Mouse (Mus musculus): ENCODE results near the gene Ilkap. TPM values are rescaled to one million over a fixed set of nuclear protein-coding genes. Genes with fewer than 3 reads are reported as not detected.

Gene Ilkap
- polyA plus RNA-seq, 1 experiment from 2014 or later: 133 TPM

GRCm38 (mm10) chr1:91325488-91326042, 73.0 kb downstream of the Ilkap start:
- Histone ChIP-seq H3K9me3 (ENCODE audit: control insufficient read depth, low read length) (no peaks in the 10 kb centered on the region), H3K9ac (ENCODE audit: low read length) (no peak overlapping the region), H3K4me3 (ENCODE audit: low read length) (no peak overlapping the region), H3K4me1 (replicated peaks; ENCODE audit: control insufficient read depth, insufficient read depth, low read length) (no peaks in the 10 kb centered on the region), H3K36me3 (ENCODE audit: control insufficient read depth, insufficient read depth, low read length) (no peaks in the 10 kb centered on the region), H3K4me2 (ENCODE audit: low read depth, low read length) (no peak overlapping the region), H3K27me3 (ENCODE audit: control insufficient read depth, insufficient read depth, low read depth, low read length) (no peaks in the 10 kb centered on the region), H3K27ac (ENCODE audit: low read length) (no peak overlapping the region)
- no peak for ATAC-seq (ENCODE audit: low read depth)
- WGBS: 72% methylated on average over 4 of the region's 4 CpGs

GRCm38 (mm10) chr1:91324646-91325045, 74.0 kb downstream of the Ilkap start:
- Histone ChIP-seq H3K27ac (ENCODE audit: low read length) (no peak overlapping the region), H3K4me3 (ENCODE audit: low read length) (no peak overlapping the region), H3K36me3 (ENCODE audit: control insufficient read depth, insufficient read depth, low read length) (no peaks in the 10 kb centered on the region), H3K9me3 (ENCODE audit: control insufficient read depth, low read length) (no peaks in the 10 kb centered on the region), H3K4me2 (ENCODE audit: low read depth, low read length) (no peak overlapping the region), H3K27me3 (ENCODE audit: control insufficient read depth, insufficient read depth, low read depth, low read length) (no peaks in the 10 kb centered on the region), H3K9ac (ENCODE audit: low read length) (no peak overlapping the region), H3K4me1 (replicated peaks; ENCODE audit: control insufficient read depth, insufficient read depth, low read length) (no peaks in the 10 kb centered on the region)
- ATAC-seq (ENCODE audit: low read depth): no peak
- WGBS: 54% methylated on average over 2 of the region's 2 CpGs

Other genes starting within 250 kb of the Ilkap start
- gene Ramp1, start 219.0 kb downstream of the Ilkap start, polyA plus RNA-seq (2015; fragmentation: Nextera tagmentation; extraction: Ambion mirVana): 8.6 and 9.4 TPM in 2 replicates
- 60.8 and 65.7 TPM in 2 replicates for gene Ube2f, start 148.5 kb downstream of the Ilkap start, polyA plus RNA-seq (2015; fragmentation: Nextera tagmentation; extraction: Ambion mirVana)
- 16.7 and 19.0 TPM in 2 replicates for gene Scly, start 100.5 kb downstream of the Ilkap start, polyA plus RNA-seq (2015; fragmentation: Nextera tagmentation; extraction: Ambion mirVana)
- gene Espnl, start 76.7 kb downstream of the Ilkap start, polyA plus RNA-seq (2015; fragmentation: Nextera tagmentation; extraction: Ambion mirVana): not detected in 2 replicates
- gene Klhl30, start 47.8 kb downstream of the Ilkap start, polyA plus RNA-seq (2015; fragmentation: Nextera tagmentation; extraction: Ambion mirVana): 1.4 and 1.7 TPM in 2 replicates
- gene Erfe, start 32.4 kb downstream of the Ilkap start, polyA plus RNA-seq (2015; fragmentation: Nextera tagmentation; extraction: Ambion mirVana): 1.6 and 2.2 TPM in 2 replicates
- gene Hes6, start 15.2 kb upstream of the Ilkap start, polyA plus RNA-seq (2015; fragmentation: Nextera tagmentation; extraction: Ambion mirVana): 73.2 and 77.2 TPM in 2 replicates
- gene Per2, start 60.5 kb upstream of the Ilkap start, polyA plus RNA-seq (2015; fragmentation: Nextera tagmentation; extraction: Ambion mirVana): 10.7 and 12.2 TPM in 2 replicates
- gene Traf3ip1, start 95.8 kb upstream of the Ilkap start, polyA plus RNA-seq (2015; fragmentation: Nextera tagmentation; extraction: Ambion mirVana): 12.8 and 13.0 TPM in 2 replicates
- 5.8 and 6.0 TPM in 2 replicates for gene Asb1, start 141.7 kb upstream of the Ilkap start, polyA plus RNA-seq (2015; fragmentation: Nextera tagmentation; extraction: Ambion mirVana)

Measured in lung, embryonic 16.5 days (tissue).